Mouse (Mus musculus) embryonic facial prominence, embryonic 14.5 days (tissue): ENCODE data around the gene Nav2. TPM values are rescaled to one million over a fixed set of nuclear protein-coding genes. Genes with fewer than 3 reads are reported as not detected.

Experiments used
- ATAC-seq: fragments of 200-750 bp; cut with Nextera tagmentation; 2 replicates; pipeline ENCODE4 v1.8.0; 2017; ENCODE audit warnings: low read depth, moderate number of reproducible peaks, moderate TSS enrichment
- DNase-seq: peaks from one replicate; pipeline ENCODE4 v3.0.0-alpha.2; 2015; ENCODE audit warnings: low spot score
- H3K27ac ChIP-seq: fragments of 300-500 bp; sonication (generic); replicated peaks from 2 replicates; pipeline ENCODE4 v1.5.1; 2014; ENCODE audit warnings: low read depth, mild to moderate bottlenecking, low read length, moderate library complexity
- H3K27me3 ChIP-seq: fragments of 300-500 bp; sonication (generic); replicated peaks from 2 replicates; pipeline ENCODE4 v1.6.1; 2014; ENCODE audit warnings: low read length; ENCODE audit not compliant: control insufficient read depth, insufficient read depth
- H3K36me3 ChIP-seq: fragments of 300-500 bp; sonication (generic); 2 replicates; pipeline ENCODE4 v1.6.1; 2014; ENCODE audit warnings: low read length, mixed read lengths; ENCODE audit not compliant: control insufficient read depth, insufficient read depth
- H3K4me1 ChIP-seq: fragments of 300-500 bp; sonication (generic); 2 replicates; pipeline ENCODE4 v1.6.1; 2014; ENCODE audit warnings: antibody characterized with exemption, low read length; ENCODE audit not compliant: control insufficient read depth, insufficient read depth
- H3K4me2 ChIP-seq: fragments of 300-500 bp; sonication (generic); 2 replicates; pipeline ENCODE4 v1.6.1; 2014; ENCODE audit warnings: low read depth, mild to moderate bottlenecking, low read length, moderate library complexity, mixed read lengths
- H3K4me3 ChIP-seq: fragments of 300-500 bp; sonication (generic); 2 replicates; pipeline ENCODE4 v1.5.1; 2014; ENCODE audit warnings: low read depth, mild to moderate bottlenecking, low read length
- H3K9ac ChIP-seq: fragments of 300-500 bp; sonication (generic); 2 replicates; pipeline ENCODE4 v1.6.1; 2014; ENCODE audit warnings: low read depth, mild to moderate bottlenecking, low read length, moderate library complexity, mixed read lengths
- H3K9me3 ChIP-seq: fragments of 300-500 bp; sonication (generic); 2 replicates; pipeline ENCODE4 v1.6.1; 2016; ENCODE audit warnings: low read length; ENCODE audit not compliant: control insufficient read depth
- WGBS: fragments of 180-500 bp; shearing (Covaris S2); extraction: QIAGEN DNeasy Blood & Tissue Kit; methylation state at CpG from one replicate; pipeline ENCODE4 v1.1.7; 2014; 5-methylcytosine and 5-hydroxymethylcytosine counted together
- polyA plus RNA-seq: library from polyadenylated mRNA; unstranded; fragments of >200 nt; fragmentation: Nextera tagmentation; extraction: Ambion mirVana; gene quantifications from 2 replicates; pipeline ENCODE4 v1.2.1, GENCODE M21; 2014

Gene Nav2
- polyA plus RNA-seq, 1 experiment from 2014 or later: 13.5 TPM

DNA sequence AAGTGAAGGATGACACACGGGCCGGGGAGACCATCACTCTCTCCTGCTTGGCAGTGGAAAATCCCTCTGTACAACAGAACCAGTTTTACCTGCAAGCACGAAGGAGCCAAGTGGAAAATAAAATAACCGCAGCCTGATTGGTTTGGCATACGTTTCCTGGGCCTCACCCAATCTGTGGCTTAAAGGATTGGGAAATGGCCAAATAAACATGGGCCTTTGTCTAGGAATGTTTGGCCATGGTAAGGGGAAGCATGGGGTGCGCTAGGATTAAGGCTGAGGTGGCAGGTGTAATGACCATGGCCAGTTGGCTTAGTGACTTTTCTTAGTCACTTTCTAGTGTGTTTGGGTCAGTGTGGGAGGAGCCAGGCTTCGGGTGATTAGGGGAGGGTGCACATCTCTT lies 424.1 kb downstream of the Nav2 start:
- Histone ChIP-seq H3K4me2 (no peak overlapping the region), H3K4me3 (no peak overlapping the region), H3K27ac (peak overlapping the region; percentile 35), H3K9ac (no peak overlapping the region), H3K9me3 (no peaks in the 10 kb centered on the region), H3K4me1 (peaks cover 18% of the 10 kb centered on the region), H3K36me3 (no peaks in the 10 kb centered on the region), H3K27me3 (no peaks in the 10 kb centered on the region)
- DNase-seq (peak; percentile 68), ATAC-seq (peak; percentile 20; the same call in 1 of the 2 replicates)
- WGBS: 62% methylated on average over 7 of the region's 7 CpGs

DNA sequence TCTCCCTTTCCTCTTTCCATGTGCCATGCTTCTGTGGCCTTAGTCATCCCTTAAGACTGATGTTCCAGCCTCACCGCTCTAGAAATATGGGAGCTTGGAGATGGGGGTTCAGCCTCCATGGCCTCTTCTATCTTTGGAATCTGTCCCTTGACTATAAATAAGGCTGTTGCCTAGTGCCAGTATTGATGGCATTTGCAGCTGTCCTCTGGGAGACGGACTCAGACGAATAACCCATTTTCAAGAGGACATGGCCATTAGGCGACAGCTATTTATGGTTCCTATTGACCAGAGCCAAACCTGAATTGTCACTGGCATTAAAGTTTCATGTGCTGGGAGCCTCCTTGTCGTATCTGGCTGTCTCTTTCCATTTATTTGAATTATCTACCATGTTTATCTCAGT lies 425.6 kb downstream of the Nav2 start:
- Histone ChIP-seq H3K9me3 (no peaks in the 10 kb centered on the region), H3K9ac (no peak overlapping the region), H3K4me2 (no peak overlapping the region), H3K36me3 (no peaks in the 10 kb centered on the region), H3K27ac (no peak overlapping the region), H3K4me1 (peaks cover 18% of the 10 kb centered on the region), H3K27me3 (no peaks in the 10 kb centered on the region), H3K4me3 (no peak overlapping the region)
- ATAC-seq (no peak; the same call in 1 of the 2 replicates), DNase-seq (no peak)
- 72% methylated on average over 5 of the region's 5 CpGs for WGBS

DNA sequence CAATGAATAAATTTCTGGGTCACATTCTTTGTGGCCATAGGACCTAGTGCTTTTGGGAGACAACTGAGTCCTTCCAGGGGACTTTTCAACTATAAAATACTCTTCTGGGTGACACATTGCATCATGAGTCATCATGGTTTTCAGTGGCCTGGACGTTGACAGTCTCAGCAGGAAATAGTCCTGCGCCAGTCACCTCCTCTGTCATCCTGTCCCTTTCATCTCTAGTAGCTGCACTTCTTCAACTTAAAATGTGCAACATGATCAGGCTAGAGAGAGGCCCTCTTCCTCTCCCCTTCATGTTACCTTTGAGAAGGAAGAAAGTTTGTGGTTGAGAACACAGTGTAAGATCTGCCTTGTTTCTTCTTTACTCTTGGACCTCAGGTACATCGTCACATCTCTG lies 426.5 kb downstream of the Nav2 start:
- ATAC-seq (no peak), DNase-seq (no peak)
- Histone ChIP-seq H3K9me3 (no peaks in the 10 kb centered on the region), H3K27me3 (no peaks in the 10 kb centered on the region), H3K4me3 (no peak overlapping the region), H3K4me2 (no peak overlapping the region), H3K4me1 (peaks cover 18% of the 10 kb centered on the region), H3K27ac (no peak overlapping the region), H3K36me3 (no peaks in the 10 kb centered on the region), H3K9ac (no peak overlapping the region)
- 61% methylated on average over 3 of the region's 3 CpGs for WGBS

DNA sequence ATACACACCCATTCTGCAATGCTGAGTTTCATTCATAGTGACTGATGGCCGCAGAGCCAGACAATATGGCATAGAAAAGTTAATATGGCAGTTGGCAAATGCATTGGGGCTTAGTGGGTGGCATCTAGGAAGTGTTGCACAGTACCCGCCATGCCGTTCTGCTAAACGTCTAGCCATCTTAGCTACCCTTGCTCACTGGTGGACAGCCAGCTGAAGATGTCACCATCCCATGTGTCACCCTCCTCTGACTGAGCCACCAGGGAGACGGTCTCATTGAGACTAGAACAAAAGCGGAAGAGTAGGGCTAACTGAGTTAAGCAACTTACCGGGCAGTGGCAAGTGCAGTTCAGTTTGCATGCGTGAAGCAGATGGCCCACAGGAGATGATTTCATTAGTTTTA lies 428.2 kb downstream of the Nav2 start:
- Histone ChIP-seq H3K27me3 (no peaks in the 10 kb centered on the region), H3K27ac (no peak overlapping the region), H3K4me1 (peaks cover 8% of the 10 kb centered on the region), H3K9me3 (no peaks in the 10 kb centered on the region), H3K9ac (no peak overlapping the region), H3K36me3 (no peaks in the 10 kb centered on the region), H3K4me3 (no peak overlapping the region), H3K4me2 (no peak overlapping the region)
- DNase-seq (no peak), ATAC-seq (no peak)
- WGBS: 88% methylated on average over 8 of the region's 8 CpGs

DNA sequence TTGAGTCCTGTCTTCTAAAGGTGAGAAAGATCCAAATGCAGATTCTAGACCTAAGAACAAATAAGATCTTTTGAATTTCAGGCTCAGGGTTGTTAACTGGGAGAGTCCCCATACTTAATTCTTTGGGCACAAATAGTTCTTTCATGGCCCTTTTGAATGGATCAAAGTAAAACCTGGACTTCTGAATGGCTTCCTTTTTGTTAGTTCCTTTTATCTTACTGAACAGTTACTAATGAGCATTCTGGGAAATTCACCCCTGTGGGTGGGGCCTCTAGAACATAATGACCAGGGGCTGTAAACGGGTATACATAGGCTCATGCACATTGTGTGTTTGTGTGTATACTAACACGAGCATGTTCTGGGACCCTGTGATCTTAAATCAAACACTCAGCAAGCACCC lies 429.2 kb downstream of the Nav2 start:
- Histone ChIP-seq H3K4me1 (peaks cover 7% of the 10 kb centered on the region), H3K36me3 (no peaks in the 10 kb centered on the region), H3K9ac (no peak overlapping the region), H3K27me3 (no peaks in the 10 kb centered on the region), H3K4me2 (no peak overlapping the region), H3K4me3 (no peak overlapping the region), H3K27ac (no peak overlapping the region), H3K9me3 (no peaks in the 10 kb centered on the region)
- 9% methylated on average over 2 of the region's 2 CpGs for WGBS
- DNase-seq (no peak), ATAC-seq (no peak)

DNA sequence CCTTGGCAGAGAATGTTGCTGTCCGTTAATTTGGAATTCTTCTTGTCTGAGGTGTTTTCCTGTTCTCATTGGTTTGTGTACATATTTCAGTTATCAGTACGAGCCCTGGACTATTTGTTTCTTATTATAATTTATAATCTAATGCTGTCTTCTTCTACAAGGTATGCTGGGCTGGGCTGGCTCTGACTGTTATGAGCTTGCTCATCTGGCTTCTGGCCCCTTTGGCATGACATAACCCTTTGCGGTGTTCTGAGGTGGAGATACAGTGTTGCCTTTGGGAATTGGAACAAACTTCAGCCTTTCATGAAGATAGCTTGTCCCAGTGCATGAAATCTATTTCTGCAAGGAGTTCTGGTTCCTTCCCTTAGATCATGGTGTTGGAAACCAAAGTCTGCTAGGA lies 431.4 kb downstream of the Nav2 start:
- Histone ChIP-seq H3K27ac (no peak overlapping the region), H3K9me3 (no peaks in the 10 kb centered on the region), H3K4me1 (peaks cover 19% of the 10 kb centered on the region), H3K36me3 (no peaks in the 10 kb centered on the region), H3K9ac (no peak overlapping the region), H3K27me3 (no peaks in the 10 kb centered on the region), H3K4me2 (no peak overlapping the region), H3K4me3 (no peak overlapping the region)
- ATAC-seq: no peak
- no peak for DNase-seq
- WGBS: 84% methylated on average over 3 of the region's 3 CpGs

DNA sequence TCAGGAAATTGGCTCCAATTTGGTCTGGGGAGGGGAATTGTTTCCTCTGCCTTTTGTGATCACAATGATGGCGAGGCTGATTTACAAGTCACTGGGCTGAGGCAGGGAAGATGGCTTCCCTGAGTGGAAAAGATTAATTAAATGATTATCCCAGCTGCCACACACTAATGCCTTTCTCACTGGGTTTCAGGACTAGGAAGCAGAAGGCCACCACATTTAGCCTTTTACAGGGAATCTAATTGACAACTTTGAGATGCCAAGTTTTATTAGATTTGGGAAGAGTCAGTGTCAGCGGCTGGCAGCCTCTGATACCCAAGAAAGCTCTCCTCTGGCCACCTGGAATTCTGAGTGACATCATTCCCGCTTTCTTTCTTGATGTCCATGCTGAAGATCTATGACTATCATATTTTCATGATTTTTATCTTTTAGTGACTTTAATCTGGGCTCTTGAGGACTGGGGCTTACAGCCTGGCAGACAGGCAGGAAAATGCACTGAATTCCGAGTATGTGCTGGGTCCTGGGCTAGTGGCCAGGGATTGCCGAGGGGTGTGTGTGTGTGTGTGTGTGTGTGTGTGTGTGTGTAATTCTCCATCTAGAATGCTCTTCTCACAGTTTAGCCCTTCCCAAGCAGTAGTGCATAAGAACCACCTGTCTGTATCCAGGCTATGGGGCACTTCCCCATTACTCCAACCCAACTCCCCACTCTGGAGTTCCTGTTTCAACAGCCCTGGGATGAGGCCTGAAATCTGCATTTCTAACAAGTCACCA lies 432.8 kb downstream of the Nav2 start:
- Histone ChIP-seq H3K27ac (no peak overlapping the region), H3K4me3 (no peak overlapping the region), H3K9me3 (no peaks in the 10 kb centered on the region), H3K9ac (no peak overlapping the region), H3K36me3 (no peaks in the 10 kb centered on the region), H3K27me3 (no peaks in the 10 kb centered on the region), H3K4me1 (peaks cover 19% of the 10 kb centered on the region), H3K4me2 (no peak overlapping the region)
- ATAC-seq (no peak), DNase-seq (no peak)
- WGBS: 47% methylated on average over 5 of the region's 5 CpGs

DNA sequence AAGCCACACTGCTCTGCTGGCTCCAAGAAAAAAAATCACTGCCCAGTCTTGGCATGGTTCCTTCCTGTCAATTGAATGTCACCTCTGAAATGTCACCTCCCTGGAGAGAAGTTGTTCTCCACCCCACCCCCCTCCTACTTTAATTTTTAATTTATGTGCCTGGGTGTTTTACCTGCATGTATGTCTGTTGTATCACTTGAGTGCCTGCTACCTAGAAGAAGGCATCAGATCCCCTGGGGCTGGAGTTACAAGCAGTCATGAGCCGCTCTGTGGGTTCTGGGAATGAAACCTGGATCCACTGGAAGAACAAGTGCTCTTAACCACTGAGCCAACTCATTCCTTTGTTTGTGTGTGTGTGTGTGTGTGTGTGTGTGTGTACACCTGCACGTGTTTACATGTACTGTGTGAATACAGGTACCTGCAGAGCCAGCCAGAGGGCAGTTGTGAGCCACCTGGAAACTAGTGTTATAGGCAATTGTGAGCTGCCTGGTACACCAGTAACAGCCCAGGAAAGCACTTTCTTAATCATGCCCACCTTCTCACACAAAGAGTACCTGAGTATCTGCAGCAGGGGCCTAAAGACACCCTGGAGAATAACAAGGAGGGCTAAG lies 433.5 kb downstream of the Nav2 start:
- DNase-seq (peak; percentile 32), ATAC-seq (no peak)
- H3K36me3 ChIP-seq: no peaks in the 10 kb centered on the region
- 0 out of 2 replicates have a peak overlapping the region, but pooled peaks have one; percentile 43 for H3K4me2 ChIP-seq
- H3K27ac ChIP-seq: peak overlapping the region; percentile 50
- no peaks in the 10 kb centered on the region for H3K27me3 ChIP-seq
- H3K9ac ChIP-seq: no peak overlapping the region
- WGBS: 83% methylated on average over 2 of the region's 2 CpGs
- no peak overlapping the region for H3K4me3 ChIP-seq
- H3K4me1 ChIP-seq: peaks cover 19% of the 10 kb centered on the region
- no peaks in the 10 kb centered on the region for H3K9me3 ChIP-seq
